Mouse (Mus musculus): ENCODE measurements around the gene Rims1.

Gene Rims1

DNA sequence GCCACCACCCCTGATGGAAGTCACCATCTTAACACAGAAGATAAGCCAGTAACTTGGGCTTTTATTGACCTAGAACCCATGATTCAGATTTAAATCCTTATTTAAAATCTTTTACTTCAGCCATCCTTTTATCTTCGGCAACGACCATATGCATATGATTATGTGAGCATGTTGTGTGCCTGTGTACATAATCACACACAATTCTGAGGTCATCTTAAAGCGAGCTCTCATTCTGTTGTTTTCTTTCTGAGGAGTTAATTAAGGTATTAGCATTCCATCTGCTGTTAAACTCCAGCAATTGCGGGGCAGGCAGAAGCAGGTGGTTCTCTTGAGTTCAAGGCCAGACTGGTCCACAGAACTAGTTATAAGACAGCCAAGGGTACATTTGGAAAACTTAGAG lies 452.1 kb downstream of the Rims1 start:
- no peak for DNase-seq (ENCODE audit: low read depth)

- no peak for DNase-seq (ENCODE audit: low read depth)
Observed at GRCm38 (mm10) chr1:22338914-22339313, 466.9 kb downstream of the Rims1 start.

DNA sequence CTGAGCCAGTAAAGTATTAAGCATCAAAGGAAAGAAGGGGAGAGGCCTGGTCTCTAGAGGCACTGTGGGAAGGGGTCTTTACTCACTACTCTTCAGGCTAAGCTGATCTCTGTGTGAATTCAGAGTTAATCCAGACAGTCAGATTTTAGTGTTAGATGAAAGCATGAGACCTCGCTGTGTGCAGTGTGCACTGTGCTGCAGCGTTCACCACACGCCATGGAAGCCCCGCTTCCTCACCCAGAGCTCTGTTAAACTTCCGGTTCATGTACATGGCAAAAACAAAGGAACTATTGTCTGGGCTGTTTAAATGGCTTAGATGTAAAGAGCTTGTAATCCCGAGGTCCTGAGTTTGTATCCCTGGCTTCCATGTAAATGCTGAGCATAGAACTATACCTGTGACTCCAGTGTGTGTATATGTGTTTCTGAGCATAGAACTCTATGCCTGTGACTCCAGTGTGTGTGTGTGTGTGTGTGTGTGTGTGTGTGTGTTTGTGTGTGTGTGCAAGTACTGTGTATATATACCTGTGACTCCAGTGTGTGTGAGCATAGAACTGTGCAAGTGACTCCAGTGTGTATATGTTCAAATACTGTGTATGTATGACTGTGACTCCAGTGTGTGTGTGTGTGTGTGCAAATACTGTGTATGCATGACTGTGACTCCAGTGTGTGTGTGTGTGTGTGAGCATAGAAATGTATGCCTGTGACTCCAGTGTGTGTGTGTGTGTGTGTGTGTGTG lies 484.7 kb downstream of the Rims1 start:
- no peak for DNase-seq (ENCODE audit: low read depth)

DNA sequence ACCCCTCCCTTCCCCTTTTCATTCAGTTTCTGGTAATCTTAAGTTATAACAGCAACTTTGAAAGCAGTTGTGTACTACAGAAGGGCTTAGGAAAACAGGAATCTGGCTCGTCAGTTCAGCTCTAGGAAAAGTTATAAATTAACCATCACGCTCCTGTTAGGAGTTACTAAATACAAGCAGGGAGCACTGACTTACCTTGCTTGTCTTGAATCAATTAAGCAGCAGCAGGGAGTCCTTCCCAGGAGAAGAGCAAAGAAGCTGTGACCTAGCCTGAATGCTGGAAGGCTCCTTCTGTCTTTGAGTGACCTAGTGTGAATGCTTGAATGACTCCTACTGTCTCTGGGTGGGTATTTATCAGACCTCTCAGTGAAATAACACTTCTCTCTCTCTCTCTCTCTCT lies 490.3 kb downstream of the Rims1 start:
- no peak for DNase-seq (ENCODE audit: low read depth)

GRCm38 (mm10) chr1:22311471-22311870 lies 494.3 kb downstream of the Rims1 start:
- no peak for DNase-seq (ENCODE audit: low read depth)

- DNase-seq (ENCODE audit: low read depth): no peak
Observed at GRCm38 (mm10) chr1:22306519-22306918, 499.3 kb downstream of the Rims1 start.

DNA sequence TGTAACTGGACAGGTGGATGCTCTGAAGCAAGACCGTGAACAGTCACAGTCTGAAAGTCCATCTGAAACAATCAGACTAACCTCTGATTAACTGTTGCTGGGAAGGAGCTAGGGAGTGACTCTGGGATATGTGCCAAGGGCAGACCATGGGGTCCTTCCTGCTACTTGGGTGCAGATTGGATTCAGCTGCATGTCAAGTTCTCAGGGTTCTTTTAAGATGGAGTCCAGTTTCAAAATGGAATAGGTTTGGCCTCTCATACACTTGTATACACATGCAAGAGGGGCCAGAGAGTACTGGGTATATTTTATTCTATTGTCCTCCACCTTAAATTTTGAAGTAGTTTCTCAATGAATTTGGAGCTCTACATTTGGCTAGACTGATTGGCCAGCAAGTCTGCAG lies 499.9 kb downstream of the Rims1 start:
- DNase-seq (ENCODE audit: low read depth): no peak

DNA sequence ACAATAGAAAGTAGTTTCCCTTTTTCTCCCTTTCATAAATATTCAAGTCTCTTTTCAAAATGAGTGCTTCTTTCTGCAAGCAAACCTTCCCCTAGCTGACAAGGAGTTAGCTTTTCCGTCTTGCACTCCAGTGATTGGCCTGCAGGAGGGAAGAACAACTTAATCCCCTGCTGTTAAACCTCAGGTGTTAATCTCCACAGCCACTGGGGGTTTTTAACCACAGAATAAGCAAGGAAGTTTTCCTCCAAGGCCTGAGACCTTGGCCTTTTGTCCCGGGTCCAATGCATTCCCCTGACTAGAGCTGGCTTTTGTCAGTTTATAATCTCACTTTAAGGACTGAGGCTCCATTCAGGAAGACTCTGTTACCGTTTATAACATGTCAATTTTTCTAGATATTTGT lies 511.8 kb downstream of the Rims1 start:
- DNase-seq (ENCODE audit: low read depth): no peak

DNA sequence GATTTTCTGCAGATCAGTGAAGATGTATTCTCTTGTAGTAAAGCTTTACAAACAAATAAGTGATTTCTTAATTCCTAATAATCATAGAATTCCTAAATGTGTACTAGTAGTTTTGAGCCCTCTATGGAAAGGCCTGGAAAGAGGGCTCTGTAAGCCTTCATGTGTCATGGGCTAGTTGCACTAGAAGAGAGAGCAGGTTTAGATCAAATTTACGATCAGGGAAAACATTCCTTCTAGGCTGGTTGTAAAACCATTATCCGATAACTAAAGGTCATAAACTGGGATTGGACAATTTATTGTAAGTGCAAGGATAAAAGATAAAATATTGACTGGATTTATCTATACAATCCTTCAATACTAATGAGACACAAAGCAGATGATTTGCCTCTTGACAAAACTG lies 512.5 kb downstream of the Rims1 start:
- DNase-seq (ENCODE audit: low read depth): no peak

GRCm38 (mm10) chr1:22286807-22287206 lies 519.0 kb downstream of the Rims1 start:
- no peak for DNase-seq (ENCODE audit: low read depth)

GRCm38 (mm10) chr1:22279954-22280353 lies 525.8 kb downstream of the Rims1 start:
- DNase-seq (ENCODE audit: low read depth): no peak

- DNase-seq (ENCODE audit: low read depth): no peak
Observed at GRCm38 (mm10) chr1:22274081-22274480, 531.7 kb downstream of the Rims1 start.

DNA sequence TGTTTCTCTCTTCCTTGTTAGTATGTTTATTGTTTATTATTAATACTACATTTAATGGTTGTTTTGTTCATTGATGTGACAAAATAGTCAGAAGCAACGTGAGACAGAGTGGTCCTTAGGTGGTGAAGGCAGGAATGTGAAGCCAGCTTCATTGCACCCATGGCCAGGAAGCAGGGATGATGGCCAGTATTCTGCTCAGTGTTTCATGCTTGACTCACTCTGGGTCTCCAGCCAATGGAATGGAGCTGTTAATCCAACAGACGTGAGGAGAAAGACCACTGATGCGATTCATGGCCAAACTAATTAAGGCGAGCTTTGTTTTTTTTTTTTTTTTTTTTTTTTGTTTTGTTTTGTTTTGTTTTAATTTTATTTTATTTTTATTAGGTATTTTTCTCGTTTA lies 535.7 kb downstream of the Rims1 start:
- DNase-seq (ENCODE audit: low read depth): no peak

DNA sequence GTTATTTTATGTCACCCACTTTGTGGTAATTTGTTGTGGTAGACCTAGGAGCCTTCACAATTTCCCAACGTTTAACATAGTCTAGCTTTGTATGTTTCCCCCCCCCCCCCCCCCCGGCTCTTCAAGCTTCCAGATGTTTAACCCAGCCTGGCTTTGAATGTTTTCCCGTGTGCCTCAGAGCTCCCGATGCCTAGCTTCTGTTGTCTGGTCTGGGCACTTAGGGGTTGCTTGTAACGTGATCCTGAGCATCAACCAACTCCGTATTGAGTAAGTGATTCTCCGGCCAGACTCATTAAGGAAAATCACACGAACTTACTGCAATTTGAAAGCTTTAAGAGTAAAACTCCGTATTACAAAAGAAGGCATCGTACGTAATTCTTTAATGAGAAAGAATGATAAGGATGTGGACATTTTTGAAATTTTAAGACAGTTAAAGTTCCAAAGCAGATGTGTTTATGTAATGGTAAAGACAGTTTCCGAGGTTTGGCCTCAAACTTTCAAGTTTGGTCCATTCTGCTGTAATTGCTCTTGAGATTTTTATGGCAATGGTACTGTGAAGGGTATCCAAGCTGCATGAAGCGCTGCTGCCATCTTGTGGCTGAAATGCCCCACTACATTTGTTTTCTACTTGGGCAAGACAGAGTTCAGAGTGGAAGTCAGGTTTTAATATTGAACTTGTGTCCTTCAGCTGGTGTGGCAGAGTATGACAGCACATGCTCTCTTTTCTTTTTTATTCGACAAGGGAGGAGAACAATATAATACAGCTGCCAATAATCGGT lies 537.0 kb downstream of the Rims1 start:
- peak; percentile 83 for DNase-seq (ENCODE audit: low read depth)

DNA sequence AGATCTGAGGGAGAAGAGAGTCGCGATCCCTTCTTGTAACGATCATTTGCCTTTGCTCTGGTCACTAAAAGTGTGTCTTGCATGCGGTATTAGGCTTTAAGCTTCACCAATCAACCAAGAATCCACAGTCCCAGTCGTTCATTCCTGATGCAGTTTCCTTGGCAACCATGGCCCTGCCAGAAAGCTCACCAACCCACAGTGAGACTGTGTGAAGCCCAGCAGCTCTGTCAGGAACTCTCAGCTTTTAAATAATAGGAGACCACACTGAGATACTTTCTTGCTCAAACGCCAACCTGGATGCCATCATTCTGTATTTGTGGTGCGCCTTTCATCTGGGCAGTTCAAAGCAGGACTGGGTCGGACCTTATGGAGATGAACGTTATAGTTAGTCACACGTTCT lies 539.3 kb downstream of the Rims1 start:
- no peak for DNase-seq (ENCODE audit: low read depth)

DNA sequence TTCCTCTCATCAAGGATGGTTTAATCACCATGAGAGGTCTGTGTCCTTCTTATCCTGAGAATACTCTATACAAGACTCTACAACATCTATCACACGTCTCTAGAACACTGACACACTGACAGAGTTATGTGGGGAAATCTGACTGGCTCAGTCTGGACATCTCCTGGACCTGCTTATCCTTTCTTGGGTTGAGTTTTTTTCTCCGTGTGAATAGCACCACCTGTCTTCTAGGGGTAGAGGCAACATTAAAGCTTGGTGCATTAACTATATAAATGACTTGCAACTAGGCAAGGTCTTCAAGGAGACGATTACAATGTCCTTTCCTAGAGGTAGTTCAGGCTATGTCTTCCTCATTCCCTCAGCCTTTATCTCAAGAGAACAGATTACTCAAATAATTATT lies 540.3 kb downstream of the Rims1 start:
- no peak for DNase-seq (ENCODE audit: low read depth)

DNA sequence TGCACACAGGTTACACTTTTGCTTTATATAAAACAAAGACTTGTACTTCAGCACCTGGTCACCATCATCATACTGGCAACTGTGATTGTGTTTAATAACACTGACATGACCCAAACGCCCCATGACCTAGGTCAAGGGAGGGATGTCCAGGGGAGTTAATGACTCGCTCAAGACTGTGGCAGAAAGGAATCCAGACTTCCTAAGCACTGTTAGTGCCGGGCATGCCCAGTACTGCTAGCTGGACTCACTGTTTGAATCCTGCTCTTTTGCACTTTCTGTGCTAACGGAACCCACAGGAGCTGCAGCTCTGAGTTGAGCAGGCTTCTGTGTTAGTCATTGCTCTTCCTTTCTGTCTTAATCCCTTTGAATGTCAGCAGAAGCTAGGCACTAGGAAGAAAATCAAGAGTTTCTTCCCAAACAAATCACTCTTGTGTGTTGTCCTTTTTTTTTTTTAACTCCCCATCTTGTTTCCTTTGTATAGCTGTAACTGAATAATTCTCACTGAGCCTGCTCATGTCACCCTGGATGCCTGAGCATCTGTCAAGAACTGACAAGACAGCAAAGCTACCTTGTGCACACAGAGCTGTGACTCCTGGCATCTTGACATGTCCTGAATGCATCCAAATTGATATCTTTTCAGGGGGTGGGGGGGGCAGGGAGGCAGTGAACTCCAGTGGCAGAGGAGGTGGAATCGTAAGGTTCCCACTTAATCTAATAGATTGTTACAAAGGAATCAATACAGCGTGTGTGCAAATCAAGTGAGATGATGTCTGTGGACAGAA lies 543.4 kb downstream of the Rims1 start:
- no peak for DNase-seq (ENCODE audit: low read depth)

DNA sequence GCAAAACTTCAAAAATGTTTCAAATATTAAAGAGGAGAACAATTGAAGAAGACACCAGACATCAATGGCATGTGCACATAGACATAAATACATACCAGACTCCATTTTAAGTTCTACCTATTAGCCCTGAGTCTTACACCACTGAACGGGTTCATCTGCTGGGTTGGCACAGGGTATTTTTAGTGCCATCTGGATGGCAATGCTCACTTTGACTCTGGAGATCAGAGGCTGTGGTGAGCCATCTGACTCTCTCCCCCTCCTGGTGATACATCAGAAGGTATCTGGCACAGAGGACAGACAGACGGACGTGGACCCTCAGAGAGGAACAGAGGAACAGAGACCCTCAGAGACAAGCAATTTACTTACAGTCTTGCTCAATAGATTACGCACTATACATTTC lies 544.1 kb downstream of the Rims1 start:
- DNase-seq (ENCODE audit: low read depth): no peak

DNA sequence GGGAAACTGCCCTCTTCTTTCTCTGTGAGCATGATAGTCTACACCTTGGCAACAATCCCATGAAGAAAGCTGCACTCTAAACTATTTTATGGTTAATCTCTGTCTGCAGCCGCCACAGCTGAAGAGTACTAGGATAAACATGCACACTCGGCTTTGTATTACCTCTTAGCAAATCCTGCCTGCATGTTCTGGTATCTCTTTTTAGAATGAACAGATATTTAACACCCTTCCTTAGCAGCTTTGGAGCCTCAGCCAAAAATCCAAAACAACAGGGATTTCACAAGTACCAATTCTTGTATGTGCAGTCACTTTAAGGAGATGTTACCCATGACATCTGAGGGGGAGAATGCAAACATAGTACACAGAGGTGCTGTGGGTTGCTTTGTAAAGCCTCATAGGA lies 545.5 kb downstream of the Rims1 start:
- DNase-seq (ENCODE audit: low read depth): no peak

DNA sequence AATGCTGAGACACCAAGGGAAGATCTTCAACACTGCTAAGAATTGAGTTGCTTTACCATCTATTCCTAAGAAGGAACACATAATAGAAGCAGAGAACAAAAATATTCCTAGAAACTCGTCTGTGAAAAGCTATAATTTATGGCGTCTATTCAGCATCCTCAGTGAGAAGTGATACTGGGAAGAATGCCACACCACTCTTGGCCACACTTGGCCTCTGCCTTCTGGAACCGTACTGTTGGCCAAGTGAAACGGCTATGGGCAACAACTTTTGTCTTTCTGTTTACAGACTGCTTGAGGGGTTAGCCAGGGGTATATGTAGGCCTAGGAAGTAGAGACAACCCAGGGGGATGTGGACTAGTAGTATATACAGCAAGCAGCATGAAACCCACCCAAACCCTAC lies 547.4 kb downstream of the Rims1 start:
- DNase-seq (ENCODE audit: low read depth): no peak

- DNase-seq (ENCODE audit: low read depth): no peak
Observed at GRCm38 (mm10) chr1:22254278-22254677, 551.5 kb downstream of the Rims1 start.

GRCm38 (mm10) chr1:22252873-22253272 lies 552.9 kb downstream of the Rims1 start:
- DNase-seq (ENCODE audit: low read depth): no peak

GRCm38 (mm10) chr1:22248898-22249386 lies 556.9 kb downstream of the Rims1 start:
- no peak for DNase-seq (ENCODE audit: low read depth)

All from NIH3T3 (cell line).